Mouse (Mus musculus) kidney, embryonic 14.5 days (tissue): ENCODE measurements around the gene 9130230L23Rik. TPM values are rescaled to one million over a fixed set of nuclear protein-coding genes. Genes with fewer than 3 reads are reported as not detected.

Experiments
- ATAC-seq: fragments of 200-750 bp; cut with Nextera tagmentation; 2 replicates; pipeline ENCODE4 v1.8.0; 2017; ENCODE audit warnings: moderate number of reproducible peaks, mild to moderate bottlenecking, moderate TSS enrichment, moderate library complexity; ENCODE audit not compliant: low FRiP score, low TSS enrichment
- H3K27ac ChIP-seq: fragments of 300-500 bp; sonication (generic); 2 replicates; pipeline ENCODE4 v1.5.1; 2014; ENCODE audit warnings: low read depth, mild to moderate bottlenecking, low read length, moderate library complexity, mixed read lengths
- H3K27me3 ChIP-seq: fragments of 300-500 bp; sonication (generic); 2 replicates; pipeline ENCODE4 v1.6.1; 2014; ENCODE audit warnings: mild to moderate bottlenecking, low read length; ENCODE audit not compliant: control insufficient read depth, insufficient read depth
- H3K36me3 ChIP-seq: fragments of 300-500 bp; sonication (generic); 2 replicates; pipeline ENCODE4 v1.6.1; 2014; ENCODE audit warnings: low read length, mixed read lengths; ENCODE audit not compliant: control insufficient read depth, insufficient read depth
- H3K4me1 ChIP-seq: fragments of 300-500 bp; sonication (generic); 2 replicates; pipeline ENCODE4 v1.6.1; 2014; ENCODE audit warnings: low read length, mixed read lengths; ENCODE audit not compliant: control insufficient read depth, insufficient read depth
- H3K4me2 ChIP-seq: fragments of 300-500 bp; sonication (generic); replicated peaks from 2 replicates; pipeline ENCODE4 v1.6.1; 2014; ENCODE audit warnings: low read depth, mild to moderate bottlenecking, low read length
- H3K4me3 ChIP-seq: fragments of 300-500 bp; sonication (generic); 2 replicates; pipeline ENCODE4 v1.5.1; 2014; ENCODE audit warnings: mild to moderate bottlenecking, low read length
- H3K9ac ChIP-seq: fragments of 300-500 bp; sonication (generic); 2 replicates; pipeline ENCODE4 v1.6.1; 2014; ENCODE audit warnings: low read depth, mild to moderate bottlenecking, low read length, moderate library complexity
- H3K9me3 ChIP-seq: fragments of 300-500 bp; sonication (generic); 2 replicates; pipeline ENCODE4 v1.6.1; 2016; ENCODE audit warnings: low read length; ENCODE audit not compliant: control insufficient read depth
- WGBS: fragments of 180-500 bp; shearing (Covaris S2); extraction: QIAGEN DNeasy Blood & Tissue Kit; methylation state at CpG from one replicate; pipeline ENCODE4 v1.1.7; 2014; 5-methylcytosine and 5-hydroxymethylcytosine counted together
- polyA plus RNA-seq: library from polyadenylated mRNA; unstranded; fragments of >200 nt; fragmentation: Nextera tagmentation; extraction: Ambion mirVana; gene quantifications from 2 replicates; pipeline ENCODE4 v1.2.1, GENCODE M21; 2014

The 9130230L23Rik gene
- polyA plus RNA-seq, 1 experiment from 2014 or later = 0.38 TPM

GRCm38 (mm10) chr5:66015449-66015961 lies 11.4 kb upstream of the 9130230L23Rik start:
- H3K4me2 ChIP-seq = no peak overlapping the region
- WGBS = 93% methylated on average over 2 of the region's 2 CpGs
- H3K27ac ChIP-seq = no peak overlapping the region
- H3K27me3 ChIP-seq = no peaks in the 10 kb centered on the region
- H3K4me3 ChIP-seq = no peak overlapping the region
- H3K36me3 ChIP-seq = no peaks in the 10 kb centered on the region
- no peaks in the 10 kb centered on the region for H3K4me1 ChIP-seq
- H3K9me3 ChIP-seq = peaks cover 2% of the 10 kb centered on the region; the same call in 1 of the 2 replicates
- ATAC-seq = no peak
- H3K9ac ChIP-seq = no peak overlapping the region

- Histone ChIP-seq H3K4me3 (no peak overlapping the region), H3K4me2 (no peak overlapping the region), H3K9ac (no peak overlapping the region), H3K36me3 (no peaks in the 10 kb centered on the region), H3K27me3 (no peaks in the 10 kb centered on the region), H3K27ac (peak overlapping the region; percentile 3; the same call in 1 of the 2 replicates), H3K4me1 (no peaks in the 10 kb centered on the region), H3K9me3 (no peaks in the 10 kb centered on the region)
- 59% methylated on average over 2 of the region's 2 CpGs for WGBS
- ATAC-seq = peak; percentile 78
These were observed 10.4 kb upstream of the 9130230L23Rik start for GRCm38 (mm10) chr5:66014437-66014836.

- H3K9ac ChIP-seq = no peak overlapping the region
These were observed 9.9 kb upstream of the 9130230L23Rik start for GRCm38 (mm10) chr5:66013999-66014398.

GRCm38 (mm10) chr5:66008245-66008967 lies 4.3 kb upstream of the 9130230L23Rik start:
- H3K4me3 ChIP-seq = no peak overlapping the region
- H3K4me1 ChIP-seq = no peaks in the 10 kb centered on the region
- no peak overlapping the region for H3K27ac ChIP-seq
- no peaks in the 10 kb centered on the region for H3K27me3 ChIP-seq
- H3K9me3 ChIP-seq = no peaks in the 10 kb centered on the region
- WGBS = 81% methylated on average over 15 of the region's 15 CpGs
- H3K9ac ChIP-seq = no peak overlapping the region
- no peaks in the 10 kb centered on the region for H3K36me3 ChIP-seq
- H3K4me2 ChIP-seq = no peak overlapping the region
- no peak for ATAC-seq

More at GRCm38 (mm10) chr5:66013999-66014398, 9.9 kb upstream of the 9130230L23Rik start:
- Histone ChIP-seq H3K9me3 (no peaks in the 10 kb centered on the region), H3K4me1 (no peaks in the 10 kb centered on the region), H3K4me2 (no peak overlapping the region), H3K36me3 (no peaks in the 10 kb centered on the region), H3K4me3 (no peak overlapping the region), H3K27ac (peak overlapping the region; percentile 3; the same call in 1 of the 2 replicates), H3K27me3 (no peaks in the 10 kb centered on the region)
- peak; percentile 54; the same call in 1 of the 2 replicates for ATAC-seq
- WGBS = 69% methylated on average over 3 of the region's 3 CpGs

- no peak for ATAC-seq
- WGBS = 46% methylated on average over 16 of the region's 16 CpGs
These were observed 1.1 kb upstream of the 9130230L23Rik start for GRCm38 (mm10) chr5:66005041-66005678.

GRCm38 (mm10) chr5:66001232-66001631 lies 2.9 kb downstream of the 9130230L23Rik start:
- Histone ChIP-seq H3K9me3 (no peaks in the 10 kb centered on the region), H3K27ac (peak overlapping the region; percentile 79; the same call in 1 of the 2 replicates), H3K4me3 (no peak overlapping the region), H3K27me3 (no peaks in the 10 kb centered on the region), H3K4me2 (no peak overlapping the region), H3K4me1 (peaks cover 7% of the 10 kb centered on the region), H3K36me3 (no peaks in the 10 kb centered on the region), H3K9ac (no peak overlapping the region)
- ATAC-seq = no peak
- 63% methylated on average over 5 of the region's 5 CpGs for WGBS

More at GRCm38 (mm10) chr5:66005041-66005678, 1.1 kb upstream of the 9130230L23Rik start:
- Histone ChIP-seq H3K27me3 (no peaks in the 10 kb centered on the region), H3K9me3 (no peaks in the 10 kb centered on the region), H3K36me3 (no peaks in the 10 kb centered on the region), H3K4me2 (no peak overlapping the region), H3K4me1 (peaks cover 6% of the 10 kb centered on the region), H3K27ac (peak overlapping the region; percentile 6; the same call in 1 of the 2 replicates), H3K4me3 (no peak overlapping the region), H3K9ac (no peak overlapping the region)

- no peaks in the 10 kb centered on the region for H3K9me3 ChIP-seq
- peak; percentile 79 for ATAC-seq
- peak overlapping the region; percentile 79 for H3K27ac ChIP-seq
These were observed 3.4 kb downstream of the 9130230L23Rik start for GRCm38 (mm10) chr5:66000567-66001125.

GRCm38 (mm10) chr5:66000074-66000473 lies 4.0 kb downstream of the 9130230L23Rik start:
- Histone ChIP-seq H3K9me3 (no peaks in the 10 kb centered on the region), H3K9ac (no peak overlapping the region), H3K27me3 (no peaks in the 10 kb centered on the region), H3K4me3 (no peak overlapping the region), H3K4me2 (no peak overlapping the region), H3K4me1 (peaks cover 7% of the 10 kb centered on the region), H3K36me3 (no peaks in the 10 kb centered on the region), H3K27ac (peak overlapping the region; percentile 79)
- peak; percentile 78 for ATAC-seq
- WGBS = 34% methylated on average over 7 of the region's 7 CpGs

More at GRCm38 (mm10) chr5:66000567-66001125, 3.4 kb downstream of the 9130230L23Rik start:
- H3K4me2 ChIP-seq = no peak overlapping the region
- no peak overlapping the region for H3K9ac ChIP-seq
- no peaks in the 10 kb centered on the region for H3K36me3 ChIP-seq
- no peaks in the 10 kb centered on the region for H3K27me3 ChIP-seq
- H3K4me3 ChIP-seq = no peak overlapping the region
- 12% methylated on average over 6 of the region's 6 CpGs for WGBS
- H3K4me1 ChIP-seq = peaks cover 7% of the 10 kb centered on the region
